Mouse (Mus musculus) olfactory bulb, adult 2 months (tissue): Measurements from ENCODE around the gene Lyg1.

Source experiments
- CTCF ChIP-seq: fragments of 200-500 bp; IDR thresholded peaks from 2 replicates; pipeline ENCODE4 v1.5.1; 2012; ENCODE audit warnings: low read depth, mild to moderate bottlenecking, low read length, moderate library complexity; ENCODE audit not compliant: insufficient read depth
- POLR2A ChIP-seq: fragments of 200-500 bp; IDR thresholded peaks from 2 replicates; pipeline ENCODE4 v1.6.1; 2012; ENCODE audit warnings: mild to moderate bottlenecking, low read depth, low read length, moderate library complexity; ENCODE audit not compliant: insufficient read depth

- no peak for TF ChIP-seq CTCF
- TF ChIP-seq POLR2A, result no peak
These were observed 14.0 kb upstream of the Lyg1 start for GRCm38 (mm10) chr1:37971520-37971919.
